Mouse (Mus musculus): ENCODE results near the gene Large1. TPM values are rescaled to one million over a fixed set of nuclear protein-coding genes. Genes with fewer than 3 reads are reported as not detected.

Gene Large1
- polyA plus RNA-seq, 1 experiment from 2014 or later: 8.7 TPM

- no peak for ATAC-seq (replicated peaks; ENCODE audit: insufficient number of reproducible peaks, low FRiP score, low TSS enrichment)
- Histone ChIP-seq H3K4me2 (no peak overlapping the region), H3K4me3 (ENCODE audit: low read depth, low read length) (no peak overlapping the region), H3K9ac (ENCODE audit: low read depth, low read length) (no peak overlapping the region), H3K27me3 (ENCODE audit: control insufficient read depth, insufficient read depth, low read length) (no peaks in the 10 kb centered on the region), H3K27ac (ENCODE audit: low read depth, low read length) (no peak overlapping the region), H3K4me1 (ENCODE audit: control insufficient read depth, insufficient read depth, low read length) (no peaks in the 10 kb centered on the region), H3K9me3 (replicated peaks; ENCODE audit: control insufficient read depth, low read length) (no peaks in the 10 kb centered on the region), H3K36me3 (ENCODE audit: control insufficient read depth, insufficient read depth, low read length) (no peaks in the 10 kb centered on the region)
- 90% methylated on average over 1 of the region's 1 CpGs for WGBS (ENCODE audit: insufficient replicate concordance)
Measured at GRCm38 (mm10) chr8:73234209-73234608, 119.1 kb downstream of the Large1 start.

- H3K9me3 ChIP-seq (replicated peaks; ENCODE audit: control insufficient read depth, low read length): no peaks in the 10 kb centered on the region
- 45% methylated on average over 6 of the region's 6 CpGs for WGBS (ENCODE audit: insufficient replicate concordance)
- no peaks in the 10 kb centered on the region for H3K36me3 ChIP-seq (ENCODE audit: control insufficient read depth, insufficient read depth, low read length)
- H3K4me1 ChIP-seq (ENCODE audit: control insufficient read depth, insufficient read depth, low read length): no peaks in the 10 kb centered on the region
- H3K4me2 ChIP-seq: no peak overlapping the region
- ATAC-seq (replicated peaks; ENCODE audit: insufficient number of reproducible peaks, low FRiP score, low TSS enrichment): no peak
- H3K27ac ChIP-seq (ENCODE audit: low read depth, low read length): no peak overlapping the region
- no peaks in the 10 kb centered on the region for H3K27me3 ChIP-seq (ENCODE audit: control insufficient read depth, insufficient read depth, low read length)
- no peak overlapping the region for H3K4me3 ChIP-seq (ENCODE audit: low read depth, low read length)
- no peak overlapping the region for H3K9ac ChIP-seq (ENCODE audit: low read depth, low read length)
Measured at GRCm38 (mm10) chr8:73233358-73234041, 119.8 kb downstream of the Large1 start.

- H3K4me2 ChIP-seq: no peak overlapping the region
- no peak overlapping the region for H3K9ac ChIP-seq (ENCODE audit: low read depth, low read length)
- no peaks in the 10 kb centered on the region for H3K27me3 ChIP-seq (ENCODE audit: control insufficient read depth, insufficient read depth, low read length)
- no peak overlapping the region for H3K27ac ChIP-seq (ENCODE audit: low read depth, low read length)
- no peak for ATAC-seq (replicated peaks; ENCODE audit: insufficient number of reproducible peaks, low FRiP score, low TSS enrichment)
- H3K9me3 ChIP-seq (replicated peaks; ENCODE audit: control insufficient read depth, low read length): no peaks in the 10 kb centered on the region
- 79% methylated on average over 3 of the region's 3 CpGs for WGBS (ENCODE audit: insufficient replicate concordance)
- no peaks in the 10 kb centered on the region for H3K36me3 ChIP-seq (ENCODE audit: control insufficient read depth, insufficient read depth, low read length)
- peaks cover 6% of the 10 kb centered on the region; the same call in 1 of the 2 replicates for H3K4me1 ChIP-seq (ENCODE audit: control insufficient read depth, insufficient read depth, low read length)
- no peak overlapping the region for H3K4me3 ChIP-seq (ENCODE audit: low read depth, low read length)
Measured at GRCm38 (mm10) chr8:73226841-73227240, 126.5 kb downstream of the Large1 start.

- Histone ChIP-seq H3K4me2 (no peak overlapping the region), H3K27me3 (ENCODE audit: control insufficient read depth, insufficient read depth, low read length) (no peaks in the 10 kb centered on the region), H3K4me3 (ENCODE audit: low read depth, low read length) (no peak overlapping the region), H3K27ac (ENCODE audit: low read depth, low read length) (no peak overlapping the region), H3K4me1 (ENCODE audit: control insufficient read depth, insufficient read depth, low read length) (peaks cover 6% of the 10 kb centered on the region; the same call in 1 of the 2 replicates), H3K9me3 (replicated peaks; ENCODE audit: control insufficient read depth, low read length) (no peaks in the 10 kb centered on the region), H3K9ac (ENCODE audit: low read depth, low read length) (no peak overlapping the region), H3K36me3 (ENCODE audit: control insufficient read depth, insufficient read depth, low read length) (no peaks in the 10 kb centered on the region)
- WGBS (ENCODE audit: insufficient replicate concordance): 44% methylated on average over 2 of the region's 2 CpGs
- ATAC-seq (replicated peaks; ENCODE audit: insufficient number of reproducible peaks, low FRiP score, low TSS enrichment): no peak
Measured at GRCm38 (mm10) chr8:73225654-73226053, 127.7 kb downstream of the Large1 start.

- no peak overlapping the region for H3K4me3 ChIP-seq (ENCODE audit: low read depth, low read length)
- no peaks in the 10 kb centered on the region for H3K36me3 ChIP-seq (ENCODE audit: control insufficient read depth, insufficient read depth, low read length)
- WGBS (ENCODE audit: insufficient replicate concordance): 82% methylated on average over 6 of the region's 6 CpGs
- H3K4me1 ChIP-seq (ENCODE audit: control insufficient read depth, insufficient read depth, low read length): no peaks in the 10 kb centered on the region
- H3K27ac ChIP-seq (ENCODE audit: low read depth, low read length): no peak overlapping the region
- no peaks in the 10 kb centered on the region for H3K27me3 ChIP-seq (ENCODE audit: control insufficient read depth, insufficient read depth, low read length)
- H3K9ac ChIP-seq (ENCODE audit: low read depth, low read length): no peak overlapping the region
- no peaks in the 10 kb centered on the region for H3K9me3 ChIP-seq (replicated peaks; ENCODE audit: control insufficient read depth, low read length)
- H3K4me2 ChIP-seq: no peak overlapping the region
- ATAC-seq (replicated peaks; ENCODE audit: insufficient number of reproducible peaks, low FRiP score, low TSS enrichment): no peak
Measured at GRCm38 (mm10) chr8:73219178-73219811, 134.0 kb downstream of the Large1 start.

- Histone ChIP-seq H3K27me3 (ENCODE audit: control insufficient read depth, insufficient read depth, low read length) (no peaks in the 10 kb centered on the region), H3K4me2 (no peak overlapping the region), H3K4me3 (ENCODE audit: low read depth, low read length) (no peak overlapping the region), H3K27ac (ENCODE audit: low read depth, low read length) (no peak overlapping the region), H3K9me3 (replicated peaks; ENCODE audit: control insufficient read depth, low read length) (no peaks in the 10 kb centered on the region), H3K4me1 (ENCODE audit: control insufficient read depth, insufficient read depth, low read length) (no peaks in the 10 kb centered on the region), H3K9ac (ENCODE audit: low read depth, low read length) (no peak overlapping the region), H3K36me3 (ENCODE audit: control insufficient read depth, insufficient read depth, low read length) (no peaks in the 10 kb centered on the region)
- no peak for ATAC-seq (replicated peaks; ENCODE audit: insufficient number of reproducible peaks, low FRiP score, low TSS enrichment)
Measured at GRCm38 (mm10) chr8:73206831-73207230, 146.5 kb downstream of the Large1 start.

GRCm38 (mm10) chr8:73201854-73202253 lies 151.5 kb downstream of the Large1 start:
- no peak overlapping the region for H3K9ac ChIP-seq (ENCODE audit: low read depth, low read length)
- no peaks in the 10 kb centered on the region for H3K36me3 ChIP-seq (ENCODE audit: control insufficient read depth, insufficient read depth, low read length)
- WGBS (ENCODE audit: insufficient replicate concordance): 53% methylated on average over 2 of the region's 2 CpGs
- no peak for ATAC-seq (replicated peaks; ENCODE audit: insufficient number of reproducible peaks, low FRiP score, low TSS enrichment)
- no peaks in the 10 kb centered on the region for H3K27me3 ChIP-seq (ENCODE audit: control insufficient read depth, insufficient read depth, low read length)
- H3K9me3 ChIP-seq (replicated peaks; ENCODE audit: control insufficient read depth, low read length): no peaks in the 10 kb centered on the region
- H3K4me3 ChIP-seq (ENCODE audit: low read depth, low read length): no peak overlapping the region
- H3K4me2 ChIP-seq: no peak overlapping the region
- H3K4me1 ChIP-seq (ENCODE audit: control insufficient read depth, insufficient read depth, low read length): 0 out of 2 replicates have a peak, but pooled peaks cover 4% of the 10 kb centered on the region
- no peak overlapping the region for H3K27ac ChIP-seq (ENCODE audit: low read depth, low read length)

GRCm38 (mm10) chr8:73197714-73198113 lies 155.6 kb downstream of the Large1 start:
- Histone ChIP-seq H3K27ac (ENCODE audit: low read depth, low read length) (no peak overlapping the region), H3K9ac (ENCODE audit: low read depth, low read length) (no peak overlapping the region), H3K9me3 (replicated peaks; ENCODE audit: control insufficient read depth, low read length) (no peaks in the 10 kb centered on the region), H3K4me3 (ENCODE audit: low read depth, low read length) (no peak overlapping the region), H3K36me3 (ENCODE audit: control insufficient read depth, insufficient read depth, low read length) (no peaks in the 10 kb centered on the region), H3K27me3 (ENCODE audit: control insufficient read depth, insufficient read depth, low read length) (no peaks in the 10 kb centered on the region), H3K4me2 (no peak overlapping the region), H3K4me1 (ENCODE audit: control insufficient read depth, insufficient read depth, low read length) (peaks cover 8% of the 10 kb centered on the region; the same call in 1 of the 2 replicates)
- ATAC-seq (replicated peaks; ENCODE audit: insufficient number of reproducible peaks, low FRiP score, low TSS enrichment): no peak
- WGBS (ENCODE audit: insufficient replicate concordance): 85% methylated on average over 1 of the region's 1 CpGs

GRCm38 (mm10) chr8:73188684-73189083 lies 164.7 kb downstream of the Large1 start:
- ATAC-seq (replicated peaks; ENCODE audit: insufficient number of reproducible peaks, low FRiP score, low TSS enrichment): no peak
- no peak overlapping the region for H3K4me2 ChIP-seq
- WGBS (ENCODE audit: insufficient replicate concordance): 63% methylated on average over 1 of the region's 1 CpGs
- H3K9ac ChIP-seq (ENCODE audit: low read depth, low read length): no peak overlapping the region
- no peaks in the 10 kb centered on the region for H3K27me3 ChIP-seq (ENCODE audit: control insufficient read depth, insufficient read depth, low read length)
- H3K4me3 ChIP-seq (ENCODE audit: low read depth, low read length): no peak overlapping the region
- H3K4me1 ChIP-seq (ENCODE audit: control insufficient read depth, insufficient read depth, low read length): no peaks in the 10 kb centered on the region
- H3K36me3 ChIP-seq (ENCODE audit: control insufficient read depth, insufficient read depth, low read length): no peaks in the 10 kb centered on the region
- H3K27ac ChIP-seq (ENCODE audit: low read depth, low read length): no peak overlapping the region
- H3K9me3 ChIP-seq (replicated peaks; ENCODE audit: control insufficient read depth, low read length): no peaks in the 10 kb centered on the region
